Mouse (Mus musculus): ENCODE data around the gene Susd5. TPM values are rescaled to one million over a fixed set of nuclear protein-coding genes. Genes with fewer than 3 reads are reported as not detected.
"Not testable (repeated sequence)": the region's sequence is repeated elsewhere in the genome, so short reads cannot be mapped to it uniquely, and the experiment has no call there.

Gene Susd5
- polyA plus RNA-seq, 1 experiment from 2014 or later: 0.52 TPM

DNA sequence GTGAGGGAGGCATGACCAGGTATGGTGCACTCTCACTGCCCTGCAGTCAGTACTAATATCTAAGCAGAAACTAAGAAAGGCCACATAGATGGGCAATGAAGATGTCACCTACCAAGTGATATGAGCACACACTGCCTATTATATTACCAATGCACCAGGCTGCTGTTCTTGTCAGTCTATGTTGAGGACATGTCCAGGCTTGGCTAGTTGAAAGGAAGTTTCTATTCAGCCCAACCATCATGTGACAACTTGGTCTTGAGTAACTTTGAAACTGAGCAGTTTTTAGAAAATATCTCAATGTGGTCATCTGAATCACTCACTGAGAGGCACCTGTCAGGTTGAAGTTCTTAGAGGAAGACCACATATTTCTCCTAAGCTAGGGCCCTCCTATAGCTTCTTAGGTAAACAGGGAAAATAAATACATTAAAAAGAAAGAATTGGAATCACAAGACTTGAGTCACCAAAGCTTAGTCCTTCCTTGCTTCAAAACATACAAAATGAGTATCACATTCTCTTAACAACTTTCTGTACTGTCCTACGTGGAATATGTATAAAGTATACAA lies 72.4 kb downstream of the Susd5 start:
- ATAC-seq (ENCODE audit: low read depth); H3K9ac ChIP-seq (replicated peaks; ENCODE audit: low read depth, low read length); H3K27ac ChIP-seq (ENCODE audit: low read depth, low read length); H3K36me3 ChIP-seq (ENCODE audit: control insufficient read depth, insufficient read depth, low read length); H3K4me2 ChIP-seq (ENCODE audit: low read depth, low read length); H3K9me3 ChIP-seq (ENCODE audit: control insufficient read depth, low read length); H3K4me3 ChIP-seq (ENCODE audit: low read depth, low read length); H3K4me1 ChIP-seq (ENCODE audit: control insufficient read depth, insufficient read depth, low read length); H3K27me3 ChIP-seq (ENCODE audit: control insufficient read depth, insufficient read depth, low read length): not testable (repeated sequence)
- 91% methylated on average over 1 of the region's 1 CpGs for WGBS

Other genes with a start within 250 kb of the Susd5 start
- 43.7 and 48.9 TPM in 2 replicates for gene Ubp1, start 126.2 kb upstream of the Susd5 start, polyA plus RNA-seq (2014; fragmentation: Nextera tagmentation; extraction: Ambion mirVana)
- gene Fbxl2, start 10.9 kb upstream of the Susd5 start, polyA plus RNA-seq (2014; fragmentation: Nextera tagmentation; extraction: Ambion mirVana): 26.2 and 30.6 TPM in 2 replicates